Mouse (Mus musculus) embryonic fibroblast, embryonic 13.5 days (primary cell): ENCODE measurements at regions not wholly inside any gene's neighbourhood (a gene's known extent, or its start where the extent isn't known, plus 50 kb on each side); places are given as distances from the start of the nearest gene placed in this dataset.

Experiments
- CTCF ChIP-seq: IDR thresholded peaks from 2 replicates; pipeline ENCODE4 v1.5.1; 2011; ENCODE audit warnings: mild to moderate bottlenecking, control low read depth, low read length, moderate library complexity, borderline replicate concordance; ENCODE audit not compliant: insufficient read depth
- POLR2A ChIP-seq: IDR thresholded peaks from 2 replicates; pipeline ENCODE4 v1.6.1; 2011; ENCODE audit warnings: low read depth, mild to moderate bottlenecking, control low read depth, low read length, moderate library complexity

DNA sequence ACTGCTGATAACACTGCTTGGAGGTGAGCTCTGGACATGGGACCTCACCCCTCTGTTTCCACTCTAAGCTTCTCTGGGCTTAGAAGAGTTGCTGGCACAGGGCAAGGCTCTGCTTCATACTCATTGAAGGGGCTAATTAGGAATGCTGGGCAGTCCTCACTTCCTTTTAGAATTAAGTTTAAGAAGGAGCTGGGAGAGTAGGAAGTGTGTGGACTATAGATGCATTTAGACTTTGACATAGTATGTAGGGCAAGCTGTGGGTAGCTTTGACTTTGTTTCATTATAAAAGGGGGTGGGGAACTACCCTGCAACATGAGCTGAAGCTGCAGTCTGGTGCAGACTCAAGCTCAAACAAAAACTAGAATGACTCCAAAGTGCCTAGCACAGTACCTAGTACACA is 378.5 kb downstream of the Sox11 start:
- TF ChIP-seq CTCF = no peak
- TF ChIP-seq POLR2A = no peak
